Mouse (Mus musculus) E14TG2a.4 (cell line): ENCODE data around the gene Stt3a.

Experiments
- CTCF ChIP-seq: conservative IDR thresholded peaks from 2 replicates; pipeline ENCODE4 v1.5.1; 2014; ENCODE audit warnings: low read length
- NANOG ChIP-seq: IDR thresholded peaks from 2 replicates; pipeline ENCODE4 v1.6.1; 2014; ENCODE audit warnings: borderline replicate concordance, low read length, mixed read lengths

- TF ChIP-seq CTCF (no peak), NANOG (no peak)
Observed at GRCm38 (mm10) chr9:36805256-36805975, 37.9 kb upstream of the Stt3a start.
